Mouse (Mus musculus) kidney, adult 2 months (tissue): ENCODE results near the gene Dapk1. TPM values are rescaled to one million over a fixed set of nuclear protein-coding genes. Genes with fewer than 3 reads are reported as not detected.

Experiments
- DNase-seq: peaks from one replicate; pipeline ENCODE4 v3.0.0; 2021
- H3K27ac ChIP-seq: fragments of 200-500 bp; 2 replicates; pipeline ENCODE4 v1.5.1; 2012; ENCODE audit warnings: low read depth, low read length, control low read depth, inconsistent platforms; ENCODE audit not compliant: insufficient read depth
- H3K27me3 ChIP-seq: fragments of 200-500 bp; replicated peaks from 2 replicates; pipeline ENCODE4 v1.6.1; 2012; ENCODE audit warnings: mild to moderate bottlenecking, moderate library complexity, low read length, inconsistent platforms; ENCODE audit not compliant: control insufficient read depth, insufficient read depth
- H3K36me3 ChIP-seq: fragments of 200-500 bp; 2 replicates; pipeline ENCODE4 v1.6.1; 2012; ENCODE audit warnings: mild to moderate bottlenecking, moderate library complexity, low read length, inconsistent platforms; ENCODE audit not compliant: control insufficient read depth, insufficient read depth
- H3K4me1 ChIP-seq: fragments of 200-500 bp; 2 replicates; pipeline ENCODE4 v1.6.1; 2011; ENCODE audit warnings: low read length; ENCODE audit not compliant: control insufficient read depth, insufficient read depth
- H3K4me3 ChIP-seq: fragments of 200-500 bp; 2 replicates; pipeline ENCODE4 v1.5.1; 2011; ENCODE audit warnings: mild to moderate bottlenecking, low read depth, low read length, control low read depth; ENCODE audit not compliant: insufficient read depth
- CTCF ChIP-seq: fragments of 200-500 bp; conservative IDR thresholded peaks from 2 replicates; pipeline ENCODE4 v1.5.1; 2011; ENCODE audit warnings: low read depth, mild to moderate bottlenecking, control low read depth, low read length, moderate library complexity, mixed read lengths; ENCODE audit not compliant: insufficient read depth, insufficient read length
- POLR2A ChIP-seq: fragments of 200-500 bp; IDR thresholded peaks from one replicate; pipeline ENCODE4 v1.6.1; 2011; ENCODE audit warnings: low read depth, low read length, control low read depth
- WGBS: fragments of 180-500 bp; shearing (Covaris S2); methylation state at CpG from one replicate; pipeline ENCODE4 v1.1.7; 2018; 5-methylcytosine and 5-hydroxymethylcytosine counted together
- polyA plus RNA-seq: library from polyadenylated mRNA; depleted of rRNA; stranded (reverse); fragments of >200 nt; gene quantifications from 2 replicates; pipeline ENCODE4 v1.2.3, GENCODE M21; 2012

Dapk1 gene
- polyA plus RNA-seq, 1 experiment = 39.5 TPM

GRCm38 (mm10) chr13:60646791-60647190 is 45.0 kb downstream of the Dapk1 start:
- TF ChIP-seq CTCF (no peak), POLR2A (no peak)
- Histone ChIP-seq H3K4me3 (no peak overlapping the region), H3K36me3 (no peaks in the 10 kb centered on the region), H3K27ac (no peak overlapping the region), H3K4me1 (no peaks in the 10 kb centered on the region), H3K27me3 (no peaks in the 10 kb centered on the region)
- WGBS = 97% methylated on average over 3 of the region's 3 CpGs
- no peak for DNase-seq

- Histone ChIP-seq H3K27me3 (no peaks in the 10 kb centered on the region), H3K4me3 (no peak overlapping the region), H3K36me3 (no peaks in the 10 kb centered on the region), H3K27ac (no peak overlapping the region), H3K4me1 (no peaks in the 10 kb centered on the region)
- DNase-seq = no peak
- WGBS = 89% methylated on average over 5 of the region's 5 CpGs
- no peak for TF ChIP-seq POLR2A
- no peak for TF ChIP-seq CTCF
Observed at GRCm38 (mm10) chr13:60648350-60648749, 46.6 kb downstream of the Dapk1 start.

- no peak overlapping the region for H3K27ac ChIP-seq
- no peak for DNase-seq
- no peaks in the 10 kb centered on the region for H3K27me3 ChIP-seq
- TF ChIP-seq POLR2A (no peak), CTCF (no peak)
- H3K4me1 ChIP-seq = no peaks in the 10 kb centered on the region
- H3K4me3 ChIP-seq = no peak overlapping the region
- H3K36me3 ChIP-seq = no peaks in the 10 kb centered on the region
- WGBS = 90% methylated on average over 11 of the region's 11 CpGs
Observed at GRCm38 (mm10) chr13:60650000-60650399, 48.3 kb downstream of the Dapk1 start.

GRCm38 (mm10) chr13:60654017-60654565 is 52.3 kb downstream of the Dapk1 start:
- H3K4me1 ChIP-seq = no peaks in the 10 kb centered on the region
- no peak for DNase-seq
- 72% methylated on average over 2 of the region's 2 CpGs for WGBS
- H3K36me3 ChIP-seq = no peaks in the 10 kb centered on the region
- TF ChIP-seq POLR2A (no peak), CTCF (peak; percentile 38; the same call in 1 of the 2 replicates)
- no peak overlapping the region for H3K27ac ChIP-seq
- H3K4me3 ChIP-seq = no peak overlapping the region
- no peaks in the 10 kb centered on the region for H3K27me3 ChIP-seq

GRCm38 (mm10) chr13:60655246-60655645 is 53.5 kb downstream of the Dapk1 start:
- DNase-seq = no peak
- Histone ChIP-seq H3K27me3 (no peaks in the 10 kb centered on the region), H3K27ac (no peak overlapping the region), H3K4me1 (peaks cover 7% of the 10 kb centered on the region), H3K4me3 (no peak overlapping the region), H3K36me3 (no peaks in the 10 kb centered on the region)
- TF ChIP-seq POLR2A (no peak), CTCF (no peak)
- WGBS = 64% methylated on average over 3 of the region's 3 CpGs

- no peak overlapping the region; the same call in none of the 2 replicates for H3K27ac ChIP-seq
- WGBS = 72% methylated on average over 1 of the region's 1 CpGs
- H3K36me3 ChIP-seq = no peaks in the 10 kb centered on the region
- H3K27me3 ChIP-seq = no peaks in the 10 kb centered on the region
- no peak overlapping the region for H3K4me3 ChIP-seq
- TF ChIP-seq POLR2A = no peak
- H3K4me1 ChIP-seq = peaks cover 41% of the 10 kb centered on the region
- DNase-seq = peak; percentile 46
Observed at GRCm38 (mm10) chr13:60659600-60659999, 57.9 kb downstream of the Dapk1 start.

GRCm38 (mm10) chr13:60660056-60660455 is 58.3 kb downstream of the Dapk1 start:
- peak overlapping the region; percentile 27 for H3K27ac ChIP-seq
- H3K36me3 ChIP-seq = no peaks in the 10 kb centered on the region
- TF ChIP-seq POLR2A (no peak), CTCF (no peak)
- no peak overlapping the region for H3K4me3 ChIP-seq
- WGBS = 60% methylated on average over 2 of the region's 2 CpGs
- no peaks in the 10 kb centered on the region for H3K27me3 ChIP-seq
- DNase-seq = no peak
- peaks cover 46% of the 10 kb centered on the region for H3K4me1 ChIP-seq
